Mouse (Mus musculus) limb, embryonic 11.5 days (tissue): Measurements from ENCODE around the gene Adam10. TPM values are rescaled to one million over a fixed set of nuclear protein-coding genes. Genes with fewer than 3 reads are reported as not detected.

Source experiments
- ATAC-seq: fragments of 200-750 bp; cut with Nextera tagmentation; 2 replicates; pipeline ENCODE4 v1.8.0; 2017; ENCODE audit warnings: low read depth; ENCODE audit not compliant: insufficient number of reproducible peaks, low FRiP score, low TSS enrichment
- DNase-seq: peaks from one replicate; pipeline ENCODE4 v3.0.0-alpha.2; 2015; ENCODE audit warnings: low spot score
- H3K27ac ChIP-seq: fragments of 300-500 bp; sonication (generic); replicated peaks from 2 replicates; pipeline ENCODE4 v1.5.1; 2014; ENCODE audit warnings: low read depth, mild to moderate bottlenecking, low read length
- H3K27me3 ChIP-seq: fragments of 300-500 bp; sonication (generic); 2 replicates; pipeline ENCODE4 v1.6.1; 2014; ENCODE audit warnings: mild to moderate bottlenecking, low read length, mixed read lengths; ENCODE audit not compliant: control insufficient read depth, insufficient read depth
- H3K36me3 ChIP-seq: fragments of 300-500 bp; sonication (generic); 2 replicates; pipeline ENCODE4 v1.6.1; 2014; ENCODE audit warnings: mild to moderate bottlenecking, low read length, moderate library complexity, mixed read lengths; ENCODE audit not compliant: control insufficient read depth, insufficient read depth
- H3K4me1 ChIP-seq: fragments of 300-500 bp; sonication (generic); 2 replicates; pipeline ENCODE4 v1.6.1; 2014; ENCODE audit warnings: low read length, mixed read lengths; ENCODE audit not compliant: control insufficient read depth, insufficient read depth
- H3K4me2 ChIP-seq: fragments of 300-500 bp; sonication (generic); 2 replicates; pipeline ENCODE4 v1.6.1; 2014; ENCODE audit warnings: low read depth, mild to moderate bottlenecking, moderate library complexity; ENCODE audit not compliant: severe bottlenecking
- H3K4me3 ChIP-seq: fragments of 300-500 bp; sonication (generic); 2 replicates; pipeline ENCODE4 v1.5.1; 2014; ENCODE audit warnings: low read depth, low read length
- H3K9ac ChIP-seq: fragments of 300-500 bp; sonication (generic); 2 replicates; pipeline ENCODE4 v1.6.1; 2014; ENCODE audit warnings: mild to moderate bottlenecking, low read length
- H3K9me3 ChIP-seq: fragments of 300-500 bp; sonication (generic); 2 replicates; pipeline ENCODE4 v1.6.1; 2016; ENCODE audit warnings: low read length; ENCODE audit not compliant: control insufficient read depth
- WGBS: fragments of 180-500 bp; shearing (Covaris S2); extraction: QIAGEN DNeasy Blood & Tissue Kit; methylation state at CpG from one replicate; pipeline ENCODE4 v1.1.7; 2014; 5-methylcytosine and 5-hydroxymethylcytosine counted together
- polyA plus RNA-seq: library from polyadenylated mRNA; unstranded; fragments of >200 nt; fragmentation: Nextera tagmentation; extraction: Ambion mirVana; gene quantifications from 2 replicates; pipeline ENCODE4 v1.2.1, GENCODE M21; 2014

Gene Adam10
- polyA plus RNA-seq, 1 experiment from 2014 or later = 52.4 TPM

DNA sequence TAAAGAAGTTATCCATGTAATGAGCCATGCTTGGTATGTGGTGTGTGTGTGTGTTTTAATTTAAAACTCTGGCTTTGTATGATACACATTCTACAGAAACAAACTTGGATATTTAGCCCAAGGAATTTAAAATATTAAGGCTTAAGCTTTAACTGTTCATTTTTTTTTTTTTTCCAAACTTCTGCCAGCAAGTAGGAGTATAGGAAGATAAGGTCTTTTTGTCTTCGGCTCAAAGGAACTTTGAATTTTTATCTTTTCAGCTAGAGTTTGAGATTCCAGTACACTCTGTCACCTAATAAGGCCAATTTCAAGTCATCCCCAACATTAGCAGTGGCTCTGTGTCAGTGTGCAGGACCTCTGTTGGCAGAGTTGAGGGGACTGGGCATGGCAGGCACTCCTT lies 3.4 kb downstream of the Adam10 start:
- ATAC-seq (no peak), DNase-seq (no peak)
- H3K4me2 ChIP-seq = no peak overlapping the region
- H3K27ac ChIP-seq = no peak overlapping the region
- no peaks in the 10 kb centered on the region for H3K27me3 ChIP-seq
- H3K9ac ChIP-seq = no peak overlapping the region
- no peak overlapping the region for H3K4me3 ChIP-seq
- no peaks in the 10 kb centered on the region for H3K36me3 ChIP-seq
- 94% methylated on average over 1 of the region's 1 CpGs for WGBS
- H3K9me3 ChIP-seq = no peaks in the 10 kb centered on the region
- no peaks in the 10 kb centered on the region for H3K4me1 ChIP-seq

- no peak for DNase-seq
- ATAC-seq = no peak
- H3K4me3 ChIP-seq = no peak overlapping the region
- H3K36me3 ChIP-seq = no peaks in the 10 kb centered on the region
- H3K9ac ChIP-seq = no peak overlapping the region
- no peak overlapping the region for H3K27ac ChIP-seq
- no peak overlapping the region for H3K4me2 ChIP-seq
- no peaks in the 10 kb centered on the region for H3K27me3 ChIP-seq
- 91% methylated on average over 2 of the region's 2 CpGs for WGBS
- H3K4me1 ChIP-seq = no peaks in the 10 kb centered on the region
- no peaks in the 10 kb centered on the region for H3K9me3 ChIP-seq
These were observed 9.6 kb downstream of the Adam10 start for GRCm38 (mm10) chr9:70688301-70688968.

GRCm38 (mm10) chr9:70689926-70690325 lies 11.1 kb downstream of the Adam10 start:
- H3K27ac ChIP-seq = no peak overlapping the region
- WGBS = 81% methylated on average over 3 of the region's 3 CpGs

DNA sequence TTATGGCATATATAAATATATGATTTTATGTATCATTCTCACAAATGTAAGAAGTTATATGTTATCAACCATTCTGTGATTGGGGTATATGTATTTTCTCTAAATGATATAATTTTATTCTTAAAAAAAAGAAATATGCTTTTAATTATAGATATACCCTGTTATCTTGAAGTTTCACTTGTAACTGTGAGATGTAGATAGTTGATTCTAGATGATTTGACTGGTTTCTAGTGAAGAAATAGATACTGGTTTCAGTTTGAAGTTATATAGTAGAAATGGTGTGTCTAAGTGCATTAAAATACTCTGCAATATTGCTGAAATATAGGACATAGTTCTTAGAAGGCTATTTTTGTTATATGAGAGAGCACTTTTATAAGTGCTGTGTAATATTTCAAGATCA lies 11.8 kb downstream of the Adam10 start:
- H3K9ac ChIP-seq = no peak overlapping the region
- no peaks in the 10 kb centered on the region for H3K4me1 ChIP-seq
- no peaks in the 10 kb centered on the region for H3K9me3 ChIP-seq
- no peak overlapping the region for H3K4me2 ChIP-seq
- H3K36me3 ChIP-seq = no peaks in the 10 kb centered on the region
- no peak overlapping the region for H3K4me3 ChIP-seq
- no peak for ATAC-seq
- no peak overlapping the region for H3K27ac ChIP-seq
- H3K27me3 ChIP-seq = no peaks in the 10 kb centered on the region
- DNase-seq = no peak

More at GRCm38 (mm10) chr9:70689926-70690325, 11.1 kb downstream of the Adam10 start:
- Histone ChIP-seq H3K4me2 (no peak overlapping the region), H3K36me3 (no peaks in the 10 kb centered on the region), H3K9ac (no peak overlapping the region), H3K4me3 (no peak overlapping the region), H3K4me1 (no peaks in the 10 kb centered on the region), H3K27me3 (no peaks in the 10 kb centered on the region), H3K9me3 (no peaks in the 10 kb centered on the region)
- no peak for DNase-seq
- no peak for ATAC-seq

DNA sequence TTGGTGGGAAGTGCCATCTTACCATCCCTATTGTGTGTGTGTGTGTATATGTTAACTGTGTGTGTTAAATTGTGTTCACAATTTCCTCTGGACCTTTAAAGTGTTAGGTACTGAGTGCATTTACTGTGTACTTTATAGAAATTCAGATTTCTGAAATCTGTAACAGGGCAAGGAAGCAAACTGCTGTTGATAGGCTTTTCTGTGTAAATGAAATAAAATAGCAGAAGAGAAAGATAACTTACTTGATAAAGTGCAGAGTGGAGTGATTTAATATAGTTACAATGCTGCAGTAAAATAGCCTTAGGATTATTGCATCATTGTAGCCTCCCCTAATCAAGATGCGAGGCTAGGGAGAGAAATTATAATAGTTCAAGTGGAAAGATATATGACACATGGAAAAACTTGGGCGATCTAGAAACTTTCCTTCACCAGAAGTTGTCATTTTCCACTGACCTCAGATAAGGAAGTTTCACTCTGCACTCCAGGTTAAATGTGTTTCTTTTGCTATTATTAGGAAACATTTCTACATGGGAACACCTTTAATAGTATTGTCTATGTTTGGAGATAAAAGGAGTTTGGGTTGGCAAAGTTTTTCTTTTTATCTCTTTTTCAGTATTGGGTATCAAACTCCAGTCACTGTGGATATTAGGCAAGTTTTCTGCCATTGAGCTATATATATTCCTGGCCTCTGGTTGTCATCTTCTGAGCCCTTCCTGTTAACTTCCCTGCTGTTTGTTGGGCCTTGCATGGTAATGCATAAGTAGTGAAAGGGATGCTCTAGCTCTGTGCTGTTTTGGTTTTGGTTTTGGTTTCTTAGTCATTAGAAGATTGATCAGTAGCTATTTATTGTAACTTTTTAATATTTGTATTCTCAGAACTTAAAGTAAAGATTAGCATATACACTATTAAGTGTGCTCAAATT lies 13.2 kb downstream of the Adam10 start:
- Histone ChIP-seq H3K4me3 (no peak overlapping the region), H3K27me3 (no peaks in the 10 kb centered on the region), H3K27ac (no peak overlapping the region), H3K36me3 (no peaks in the 10 kb centered on the region), H3K9ac (no peak overlapping the region), H3K4me1 (no peaks in the 10 kb centered on the region), H3K9me3 (no peaks in the 10 kb centered on the region), H3K4me2 (no peak overlapping the region)
- ATAC-seq = no peak
- WGBS = 88% methylated on average over 2 of the region's 2 CpGs
- DNase-seq = no peak

- Histone ChIP-seq H3K27me3 (no peaks in the 10 kb centered on the region), H3K36me3 (no peaks in the 10 kb centered on the region), H3K4me3 (no peak overlapping the region), H3K4me2 (no peak overlapping the region), H3K9me3 (no peaks in the 10 kb centered on the region), H3K4me1 (no peaks in the 10 kb centered on the region), H3K9ac (no peak overlapping the region), H3K27ac (no peak overlapping the region)
- DNase-seq (no peak), ATAC-seq (no peak)
- WGBS = 93% methylated on average over 2 of the region's 2 CpGs
These were observed 16.9 kb downstream of the Adam10 start for GRCm38 (mm10) chr9:70695723-70696122.

- H3K27me3 ChIP-seq = no peaks in the 10 kb centered on the region
- WGBS = 92% methylated on average over 1 of the region's 1 CpGs
- DNase-seq = no peak
These were observed 19.3 kb downstream of the Adam10 start for GRCm38 (mm10) chr9:70698090-70698489.

DNA sequence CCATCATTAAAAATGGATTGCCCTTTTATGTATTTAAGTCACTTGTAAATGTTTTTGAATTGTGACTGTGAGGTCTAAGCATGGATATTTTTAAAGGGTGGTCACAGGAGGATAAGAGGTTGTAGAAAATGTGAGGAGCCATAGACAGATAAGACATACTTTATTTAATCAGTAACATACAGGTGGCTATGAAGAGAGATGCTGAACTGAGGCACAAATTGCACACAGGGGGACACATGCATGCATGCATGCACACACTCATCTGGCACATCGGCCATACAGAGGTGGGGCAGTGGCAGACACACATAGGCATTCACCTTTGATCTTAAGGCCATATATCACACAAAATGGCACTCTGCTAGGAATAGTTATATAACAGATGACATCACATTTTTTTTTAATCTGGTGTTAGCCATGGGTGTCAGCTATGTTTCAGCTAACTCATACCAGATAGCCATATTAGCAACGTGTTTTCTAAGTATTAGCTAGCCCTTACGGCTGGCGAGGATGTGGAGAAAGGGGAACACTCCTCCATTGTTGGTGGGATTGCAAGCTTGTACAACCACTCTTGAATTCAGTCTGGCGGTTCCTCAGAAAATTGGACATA lies 24.9 kb downstream of the Adam10 start:
- no peak for ATAC-seq
- WGBS = 94% methylated on average over 5 of the region's 5 CpGs
- no peaks in the 10 kb centered on the region for H3K27me3 ChIP-seq
- H3K9ac ChIP-seq = no peak overlapping the region
- no peak overlapping the region for H3K27ac ChIP-seq
- no peak overlapping the region for H3K4me3 ChIP-seq
- H3K36me3 ChIP-seq = no peaks in the 10 kb centered on the region
- DNase-seq = no peak
- H3K4me2 ChIP-seq = no peak overlapping the region
- no peaks in the 10 kb centered on the region for H3K4me1 ChIP-seq
- H3K9me3 ChIP-seq = no peaks in the 10 kb centered on the region

More at GRCm38 (mm10) chr9:70698090-70698489, 19.3 kb downstream of the Adam10 start:
- no peak overlapping the region for H3K4me3 ChIP-seq
- H3K9me3 ChIP-seq = no peaks in the 10 kb centered on the region
- no peak overlapping the region for H3K9ac ChIP-seq
- no peaks in the 10 kb centered on the region for H3K36me3 ChIP-seq
- no peak overlapping the region for H3K4me2 ChIP-seq
- H3K27ac ChIP-seq = no peak overlapping the region
- ATAC-seq = no peak
- no peaks in the 10 kb centered on the region for H3K4me1 ChIP-seq
